Mouse (Mus musculus): ENCODE measurements at regions not wholly inside any gene's neighbourhood (a gene's known extent, or its start where the extent isn't known, plus 50 kb on each side); places are given as distances from the start of the nearest gene placed in this dataset.

- H3K36me3 ChIP-seq (ENCODE audit: control insufficient read depth, insufficient read depth, low read length), result no peaks in the 10 kb centered on the region
- WGBS (ENCODE audit: insufficient replicate concordance), result 86% methylated on average over 5 of the region's 5 CpGs
- H3K9ac ChIP-seq (ENCODE audit: low read depth, low read length), result no peak overlapping the region
- H3K4me3 ChIP-seq (ENCODE audit: low read depth, low read length), result no peak overlapping the region
- no peak overlapping the region for H3K4me2 ChIP-seq
- H3K27ac ChIP-seq (ENCODE audit: low read depth, low read length), result no peak overlapping the region
- no peaks in the 10 kb centered on the region for H3K27me3 ChIP-seq (ENCODE audit: control insufficient read depth, insufficient read depth, low read length)
- no peak for ATAC-seq (replicated peaks; ENCODE audit: insufficient number of reproducible peaks, low FRiP score, low TSS enrichment)
- H3K9me3 ChIP-seq (replicated peaks; ENCODE audit: control insufficient read depth, low read length), result no peaks in the 10 kb centered on the region
- H3K4me1 ChIP-seq (ENCODE audit: control insufficient read depth, insufficient read depth, low read length), result no peaks in the 10 kb centered on the region
Measured at GRCm38 (mm10) chr2:78010066-78010690, 64.0 kb upstream of the Cwc22 start.

GRCm38 (mm10) chr2:78008094-78008493, 61.9 kb upstream of the Cwc22 start:
- no peaks in the 10 kb centered on the region for H3K27me3 ChIP-seq (ENCODE audit: control insufficient read depth, insufficient read depth, low read length)
- H3K36me3 ChIP-seq (ENCODE audit: control insufficient read depth, insufficient read depth, low read length), result no peaks in the 10 kb centered on the region
- H3K4me3 ChIP-seq (ENCODE audit: low read depth, low read length), result no peak overlapping the region
- H3K9me3 ChIP-seq (replicated peaks; ENCODE audit: control insufficient read depth, low read length), result no peaks in the 10 kb centered on the region
- H3K9ac ChIP-seq (ENCODE audit: low read depth, low read length), result no peak overlapping the region
- H3K27ac ChIP-seq (ENCODE audit: low read depth, low read length), result no peak overlapping the region
- no peak for ATAC-seq (replicated peaks; ENCODE audit: insufficient number of reproducible peaks, low FRiP score, low TSS enrichment)
- 89% methylated on average over 1 of the region's 1 CpGs for WGBS (ENCODE audit: insufficient replicate concordance)
- no peaks in the 10 kb centered on the region for H3K4me1 ChIP-seq (ENCODE audit: control insufficient read depth, insufficient read depth, low read length)
- no peak overlapping the region for H3K4me2 ChIP-seq

- Histone ChIP-seq H3K4me2 (no peak overlapping the region), H3K27ac (ENCODE audit: low read depth, low read length) (no peak overlapping the region), H3K27me3 (ENCODE audit: control insufficient read depth, insufficient read depth, low read length) (no peaks in the 10 kb centered on the region), H3K4me3 (ENCODE audit: low read depth, low read length) (no peak overlapping the region), H3K9ac (ENCODE audit: low read depth, low read length) (no peak overlapping the region), H3K9me3 (replicated peaks; ENCODE audit: control insufficient read depth, low read length) (no peaks in the 10 kb centered on the region), H3K36me3 (ENCODE audit: control insufficient read depth, insufficient read depth, low read length) (no peaks in the 10 kb centered on the region), H3K4me1 (ENCODE audit: control insufficient read depth, insufficient read depth, low read length) (no peaks in the 10 kb centered on the region)
- 64% methylated on average over 7 of the region's 7 CpGs for WGBS (ENCODE audit: insufficient replicate concordance)
- no peak for ATAC-seq (replicated peaks; ENCODE audit: insufficient number of reproducible peaks, low FRiP score, low TSS enrichment)
Measured at GRCm38 (mm10) chr2:78005402-78006021, 59.3 kb upstream of the Cwc22 start.

- Histone ChIP-seq H3K4me2 (no peak overlapping the region), H3K9ac (ENCODE audit: low read depth, low read length) (no peak overlapping the region), H3K9me3 (replicated peaks; ENCODE audit: control insufficient read depth, low read length) (no peaks in the 10 kb centered on the region), H3K27me3 (ENCODE audit: control insufficient read depth, insufficient read depth, low read length) (no peaks in the 10 kb centered on the region), H3K4me3 (ENCODE audit: low read depth, low read length) (no peak overlapping the region), H3K27ac (ENCODE audit: low read depth, low read length) (no peak overlapping the region), H3K4me1 (ENCODE audit: control insufficient read depth, insufficient read depth, low read length) (no peaks in the 10 kb centered on the region), H3K36me3 (ENCODE audit: control insufficient read depth, insufficient read depth, low read length) (no peaks in the 10 kb centered on the region)
- 76% methylated on average over 5 of the region's 5 CpGs for WGBS (ENCODE audit: insufficient replicate concordance)
- ATAC-seq (replicated peaks; ENCODE audit: insufficient number of reproducible peaks, low FRiP score, low TSS enrichment), result no peak
Measured at GRCm38 (mm10) chr2:78004426-78004825, 58.3 kb upstream of the Cwc22 start.

Measured in heart, embryonic 11.5 days (tissue).